Comparison of ENCODE assay signal across 8 mouse cellular contexts in the genomic region with DNA sequence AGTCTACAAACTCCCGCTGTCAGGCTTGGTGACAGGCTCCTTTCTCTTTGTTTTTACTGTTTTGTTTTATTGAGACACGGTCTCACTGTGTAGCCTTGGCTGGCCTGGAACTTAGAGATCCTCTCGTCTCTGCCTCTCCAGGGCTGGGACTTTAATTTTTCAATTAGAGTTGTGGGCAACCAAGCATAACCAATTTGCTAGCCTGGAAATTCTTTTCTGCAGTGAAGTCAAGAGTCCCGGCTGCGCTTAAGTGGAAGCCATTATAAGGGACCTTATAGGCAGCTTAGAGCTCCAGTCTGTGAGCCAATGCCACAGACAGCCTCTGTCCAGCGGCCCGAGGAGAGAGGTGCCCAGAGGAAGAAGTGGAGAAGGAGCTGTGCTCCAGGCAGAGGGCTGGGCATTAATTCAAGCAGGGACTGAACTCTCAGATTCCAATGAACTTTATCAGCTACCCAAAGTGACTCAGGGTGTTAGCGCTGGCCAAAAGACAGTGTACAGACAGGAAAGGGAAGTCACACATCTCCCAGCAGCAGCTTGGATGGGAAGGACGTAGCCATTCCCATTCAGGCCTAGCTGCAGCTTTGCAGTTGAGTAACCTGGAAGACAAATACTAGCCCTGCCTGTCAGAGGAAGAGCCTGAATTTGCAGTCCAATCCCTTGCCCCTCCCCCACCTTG. TPM values are rescaled to one million over a fixed set of nuclear protein-coding genes. Genes with fewer than 3 reads are reported as not detected.
DNase-seq lines count a peak whose midpoint lies in the region; ATAC-seq and TF ChIP-seq lines count a peak whose summit lies in the region.
"Had no signal": no experiment of that assay in that cellular context is flagged by ENCODE, and none has a peak within 500 bp of the region (broad histone marks: within the 10 kb centered on the region; RNA-seq: fewer than 3 reads in every experiment).

No protein-coding gene starts in this region.

- H3K4me3 ChIP-seq in heart, embryonic 10.5 days, result no peak overlapping the region
- H3K4me3 ChIP-seq in liver, postnatal 0 days (ENCODE audit: low read depth, low read length), result no peak overlapping the region
- H3K4me3 ChIP-seq: liver, embryonic 13.5 days had no signal

- WGBS in heart, embryonic 10.5 days, result 47% methylated on average over 9 of the region's 9 CpGs
- WGBS in liver, postnatal 0 days (ENCODE audit: insufficient replicate concordance), result 52% methylated on average over 9 of the region's 9 CpGs

- no peak for TF ChIP-seq CTCF in liver, postnatal 0 days (IDR thresholded peaks at IDR 0.05; ENCODE audit: low read depth)

- H3K9me3 ChIP-seq in heart, embryonic 10.5 days, result no peaks in the 10 kb centered on the region
- H3K9me3 ChIP-seq in liver, postnatal 0 days (ENCODE audit: low read length), result no peaks in the 10 kb centered on the region
- H3K9me3 ChIP-seq: liver, embryonic 13.5 days had no signal

- peak; percentile 23; the same call in 1 of the 2 replicates for ATAC-seq in liver, postnatal 0 days

- DNase-seq in A20 (ENCODE audit: low read depth, low spot score), result peak; percentile 46
- peak; percentile 14 for DNase-seq in MN1 (ENCODE audit: low spot score)
- DNase-seq in heart, embryonic 10.5 days (ENCODE audit: low spot score), result no peak
- DNase-seq in liver, postnatal 0 days, result no peak
- DNase-seq in B cell, adult 2 months, result no peak
- DNase-seq in spleen, postnatal 10 days (ENCODE audit: low spot score in 2 of 2), result no peak
- DNase-seq in spleen, adult 18-20 months, result no peak
- DNase-seq: liver, embryonic 13.5 days had no signal

- no peaks in the 10 kb centered on the region for H3K36me3 ChIP-seq in heart, embryonic 10.5 days
- no peaks in the 10 kb centered on the region for H3K36me3 ChIP-seq in liver, postnatal 0 days (replicated peaks; ENCODE audit: insufficient read depth, low read length)
- H3K36me3 ChIP-seq: liver, embryonic 13.5 days had no signal

- peaks cover 31% of the 10 kb centered on the region for H3K4me1 ChIP-seq in heart, embryonic 10.5 days
- H3K4me1 ChIP-seq in liver, postnatal 0 days (ENCODE audit: insufficient read depth), result peaks cover 8% of the 10 kb centered on the region

- H3K9ac ChIP-seq in liver, postnatal 0 days (replicated peaks), result no peak overlapping the region; the same call in 1 of the 2 replicates
- H3K9ac ChIP-seq: liver, embryonic 13.5 days had no signal

- H3K4me2 ChIP-seq in liver, postnatal 0 days (ENCODE audit: low read depth, low read length), result no peak overlapping the region
- H3K4me2 ChIP-seq: liver, embryonic 13.5 days had no signal

- peaks cover 21% of the 10 kb centered on the region for H3K27me3 ChIP-seq in heart, embryonic 10.5 days (ENCODE audit: insufficient read depth, poor library complexity, severe bottlenecking)
- H3K27me3 ChIP-seq in liver, postnatal 0 days (ENCODE audit: insufficient read depth, low read length), result no peaks in the 10 kb centered on the region
- H3K27me3 ChIP-seq: liver, embryonic 13.5 days had no signal

- H3K27ac ChIP-seq in heart, embryonic 10.5 days, result 0 out of 2 replicates have a peak overlapping the region, but pooled peaks have one; percentile 29
- H3K27ac ChIP-seq in liver, postnatal 0 days (ENCODE audit: low read depth), result peak overlapping the region; percentile 55; the same call in 1 of the 2 replicates
- H3K27ac ChIP-seq: liver, embryonic 13.5 days had no signal

- no peak for TF ChIP-seq EP300 in liver, postnatal 0 days (IDR thresholded peaks at IDR 0.05; ENCODE audit: low read depth)

RNA-seq across cellular contexts. Expression of a gene that starts 16.3 kb away (rescaled TPM):
- polyA plus RNA-seq in heart, embryonic 10.5 days (2016; fragmentation: Nextera tagmentation; extraction: Ambion mirVana), result 0.97 and 1.2 TPM in 2 replicates
- polyA plus RNA-seq in liver, postnatal 0 days (2015; fragmentation: Nextera tagmentation; extraction: Ambion mirVana), result 5.3 and 6.0 TPM in 2 replicates

RNA-seq across cellular contexts. Expression of a gene that starts 21.9 kb away (rescaled TPM):
- 1.0 and 1.1 TPM in 2 replicates for polyA plus RNA-seq in heart, embryonic 10.5 days (2016; fragmentation: Nextera tagmentation; extraction: Ambion mirVana)
- 3.8 and 4.2 TPM in 2 replicates for polyA plus RNA-seq in liver, postnatal 0 days (2015; fragmentation: Nextera tagmentation; extraction: Ambion mirVana)

RNA-seq across cellular contexts. Expression of a gene that starts 58.9 kb away (rescaled TPM):
- 7.9 and 10.1 TPM in 2 replicates for polyA plus RNA-seq in heart, embryonic 10.5 days (2016; fragmentation: Nextera tagmentation; extraction: Ambion mirVana)
- polyA plus RNA-seq in liver, postnatal 0 days (2015; fragmentation: Nextera tagmentation; extraction: Ambion mirVana), result 0.35 and 0.38 TPM in 2 replicates

Comparison
In these comparisons a context has a peak if more than half of its experiments do, and no peak if none do; other contexts are left out.
1. DNase-seq: peak in A20 (single experiment) and MN1 (single experiment); none in heart, embryonic 10.5 days (single experiment), liver, postnatal 0 days (single experiment), B cell, adult 2 months (0 of 2), spleen, postnatal 10 days (0 of 2) and spleen, adult 18-20 months (0 of 2).